In the genomic region with DNA sequence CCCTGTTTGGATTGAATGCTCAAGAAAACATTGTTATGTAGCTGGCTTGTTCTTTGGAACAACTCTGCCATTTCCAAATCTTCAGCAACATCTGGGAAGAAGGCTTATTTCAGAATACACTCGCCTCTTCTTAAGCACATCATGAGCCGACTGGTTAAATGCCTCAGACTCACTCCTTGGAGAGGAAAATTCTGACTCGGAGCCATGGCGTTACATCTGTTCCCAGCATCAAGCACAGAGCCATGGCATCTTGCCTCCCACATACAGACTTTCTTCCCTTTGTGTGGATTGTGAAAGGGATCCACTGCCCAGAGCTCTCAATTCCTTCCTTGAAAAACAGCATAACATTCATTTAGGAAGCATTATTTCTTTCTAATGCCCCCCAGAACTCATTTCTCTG, we compare ENCODE assay signal across 10 mouse cellular contexts.
DNase-seq lines count a peak whose midpoint lies in the region; ATAC-seq lines count a peak whose summit lies in the region.
"Had no signal": no experiment of that assay in that cellular context is flagged by ENCODE, and none has a peak within 500 bp of the region (broad histone marks: within the 10 kb centered on the region; RNA-seq: fewer than 3 reads in every experiment).

No protein-coding gene starts in this region.

- H3K4me1 ChIP-seq in heart, embryonic 11.5 days (ENCODE audit: control insufficient read depth, insufficient read depth, low read length), result no peaks in the 10 kb centered on the region
- no peaks in the 10 kb centered on the region for H3K4me1 ChIP-seq in neural tube, embryonic 15.5 days
- H3K4me1 ChIP-seq in liver, embryonic 11.5 days (replicated peaks; ENCODE audit: control insufficient read depth, insufficient read depth, low read length), result no peaks in the 10 kb centered on the region

- H3K9me3 ChIP-seq in heart, embryonic 11.5 days (replicated peaks; ENCODE audit: control insufficient read depth, low read length), result no peaks in the 10 kb centered on the region
- H3K9me3 ChIP-seq in neural tube, embryonic 15.5 days (replicated peaks), result no peaks in the 10 kb centered on the region
- H3K9me3 ChIP-seq in liver, embryonic 11.5 days (ENCODE audit: control insufficient read depth, low read length), result no peaks in the 10 kb centered on the region

- H3K4me3 ChIP-seq in heart, embryonic 11.5 days (ENCODE audit: low read depth, low read length), result no peak overlapping the region
- no peak overlapping the region for H3K4me3 ChIP-seq in neural tube, embryonic 15.5 days (replicated peaks)
- H3K4me3 ChIP-seq in liver, embryonic 11.5 days (ENCODE audit: low read depth, low read length), result no peak overlapping the region

- no peak overlapping the region for H3K27ac ChIP-seq in heart, embryonic 11.5 days (ENCODE audit: low read depth, low read length)
- H3K27ac ChIP-seq in neural tube, embryonic 15.5 days (replicated peaks), result peak overlapping the region; percentile 61
- no peak overlapping the region for H3K27ac ChIP-seq in liver, embryonic 11.5 days (ENCODE audit: low read depth, low read length)
- H3K27ac ChIP-seq: liver, embryonic 14.5 days had no signal

- H3K36me3 ChIP-seq in heart, embryonic 11.5 days (ENCODE audit: control insufficient read depth, insufficient read depth, low read length), result no peaks in the 10 kb centered on the region
- H3K36me3 ChIP-seq in neural tube, embryonic 15.5 days, result no peaks in the 10 kb centered on the region
- H3K36me3 ChIP-seq in liver, embryonic 11.5 days (ENCODE audit: control insufficient read depth, insufficient read depth, low read length), result no peaks in the 10 kb centered on the region

- DNase-seq in heart, adult 9 months (ENCODE audit: low spot score in 2 of 2), result peak; percentile 14 to 25
- peak; percentile 56 for DNase-seq in gastrocnemius, adult 18-20 months (ENCODE audit: low spot score)
- peak; percentile 56 to 73 for DNase-seq in layer of hippocampus, adult 8-10 months (ENCODE audit: low spot score in 2 of 2)
- no peak for DNase-seq in liver, embryonic 11.5 days (ENCODE audit: low spot score)
- no peak for DNase-seq in spleen, adult 12 weeks (ENCODE audit: low spot score)
- DNase-seq in urinary bladder, adult 2 months (ENCODE audit: low spot score), result no peak
- DNase-seq: adrenal gland, adult 8-10 months had no signal

- WGBS in heart, embryonic 11.5 days (ENCODE audit: insufficient replicate concordance), result 66% methylated on average over 4 of the region's 4 CpGs
- 55% methylated on average over 4 of the region's 4 CpGs for WGBS in neural tube, embryonic 15.5 days
- 81% methylated on average over 4 of the region's 4 CpGs for WGBS in liver, embryonic 11.5 days

- no peaks in the 10 kb centered on the region for H3K27me3 ChIP-seq in heart, embryonic 11.5 days (ENCODE audit: control insufficient read depth, insufficient read depth, low read length)
- H3K27me3 ChIP-seq in neural tube, embryonic 15.5 days (replicated peaks), result no peaks in the 10 kb centered on the region
- no peaks in the 10 kb centered on the region for H3K27me3 ChIP-seq in liver, embryonic 11.5 days (replicated peaks; ENCODE audit: control insufficient read depth, insufficient read depth, low read length)

- no peak for ATAC-seq in heart, embryonic 11.5 days (replicated peaks; ENCODE audit: insufficient number of reproducible peaks, low FRiP score, low TSS enrichment)
- ATAC-seq in neural tube, embryonic 15.5 days (ENCODE audit: low FRiP score), result no peak; the same call in 1 of the 2 replicates
- no peak for ATAC-seq in liver, embryonic 11.5 days (replicated peaks; ENCODE audit: low FRiP score)

- no peak overlapping the region for H3K9ac ChIP-seq in heart, embryonic 11.5 days (ENCODE audit: low read depth, low read length)
- no peak overlapping the region for H3K9ac ChIP-seq in neural tube, embryonic 15.5 days (replicated peaks)
- H3K9ac ChIP-seq in liver, embryonic 11.5 days (ENCODE audit: low read depth, low read length), result no peak overlapping the region
- H3K9ac ChIP-seq: liver, embryonic 14.5 days had no signal

- H3K4me2 ChIP-seq in heart, embryonic 11.5 days, result no peak overlapping the region
- no peak overlapping the region for H3K4me2 ChIP-seq in neural tube, embryonic 15.5 days
- H3K4me2 ChIP-seq in liver, embryonic 11.5 days, result no peak overlapping the region

Comparison
In these comparisons a context has a peak if more than half of its experiments do, and no peak if none do; other contexts are left out.
1. DNase-seq: peak in heart, adult 9 months (2 of 2), gastrocnemius, adult 18-20 months (single experiment) and layer of hippocampus, adult 8-10 months (2 of 2); none in liver, embryonic 11.5 days (single experiment), spleen, adult 12 weeks (single experiment) and urinary bladder, adult 2 months (single experiment).